Mouse (Mus musculus): ENCODE data around the gene Spns2. TPM values are rescaled to one million over a fixed set of nuclear protein-coding genes. Genes with fewer than 3 reads are reported as not detected.

The Spns2 gene
- polyA plus RNA-seq (2012; rRNA removed; ENCODE audit: low replicate concordance), result 65.4 and 71.9 TPM in 2 replicates

GRCm38 (mm10) chr11:72489881-72490301, at the start of gene Spns2:
Gene Spns2, minus strand, starts transcription at chr11:72489904.

GRCm38 (mm10) chr11:72440965-72441664, 48.6 kb downstream of the Spns2 start, which contains the start of gene Mybbp1a:
Gene Mybbp1a, plus strand, starts transcription at chr11:72441355.

GRCm38 (mm10) chr11:72434963-72435693, 54.6 kb downstream of the Spns2 start, which contains the start of gene Ggt6:
Gene Ggt6, plus strand, starts transcription at chr11:72435526.

GRCm38 (mm10) chr11:72411093-72411921, 78.4 kb downstream of the Spns2 start, which contains the start of gene Smtnl2:
Gene Smtnl2, minus strand, starts transcription at chr11:72411713.

Other genes starting within 250 kb of the Spns2 start
- not detected in 2 replicates for gene Slc13a5, start 222.7 kb downstream of the Spns2 start, polyA plus RNA-seq (2012; rRNA removed; ENCODE audit: low replicate concordance)
- 28.6 and 59.1 TPM in 2 replicates for gene Xaf1, start 188.3 kb downstream of the Spns2 start, polyA plus RNA-seq (2012; rRNA removed; ENCODE audit: low replicate concordance)
- 0.17 TPM in 2 replicates for gene Fbxo39, start 175.5 kb downstream of the Spns2 start, polyA plus RNA-seq (2012; rRNA removed; ENCODE audit: low replicate concordance)
- gene Tekt1, start 127.5 kb downstream of the Spns2 start, polyA plus RNA-seq (2012; rRNA removed; ENCODE audit: low replicate concordance), result 0.10 and 0.19 TPM in 2 replicates
- gene Smtnl2, start 78.2 kb downstream of the Spns2 start, polyA plus RNA-seq (2012; rRNA removed; ENCODE audit: low replicate concordance), result 5.4 and 45.0 TPM in 2 replicates
- gene Ggt6, start 54.4 kb downstream of the Spns2 start, polyA plus RNA-seq (2012; rRNA removed; ENCODE audit: low replicate concordance), result 3.4 and 4.8 TPM in 2 replicates
- 42.3 TPM in 2 replicates for gene Mybbp1a, start 48.5 kb downstream of the Spns2 start, polyA plus RNA-seq (2012; rRNA removed; ENCODE audit: low replicate concordance)
- 7.9 and 12.3 TPM in 2 replicates for gene Spns3, start 60.6 kb upstream of the Spns2 start, polyA plus RNA-seq (2012; rRNA removed; ENCODE audit: low replicate concordance)
- 9.6 and 11.3 TPM in 2 replicates for gene Ube2g1, start 117.4 kb upstream of the Spns2 start, polyA plus RNA-seq (2012; rRNA removed; ENCODE audit: low replicate concordance)
- 23.9 and 39.5 TPM in 2 replicates for gene Ankfy1, start 200.1 kb upstream of the Spns2 start, polyA plus RNA-seq (2012; rRNA removed; ENCODE audit: low replicate concordance)

Measured in mammary gland, adult 2 months (tissue).